Mouse (Mus musculus) skeletal muscle tissue, adult 2 months (tissue): Measurements from ENCODE around the gene Gm28308.

Source experiments
- DNase-seq: peaks from one replicate; pipeline ENCODE4 v3.0.0-alpha.2; 2012; ENCODE audit warnings: low read depth, low spot score

Gene Gm28308

DNA sequence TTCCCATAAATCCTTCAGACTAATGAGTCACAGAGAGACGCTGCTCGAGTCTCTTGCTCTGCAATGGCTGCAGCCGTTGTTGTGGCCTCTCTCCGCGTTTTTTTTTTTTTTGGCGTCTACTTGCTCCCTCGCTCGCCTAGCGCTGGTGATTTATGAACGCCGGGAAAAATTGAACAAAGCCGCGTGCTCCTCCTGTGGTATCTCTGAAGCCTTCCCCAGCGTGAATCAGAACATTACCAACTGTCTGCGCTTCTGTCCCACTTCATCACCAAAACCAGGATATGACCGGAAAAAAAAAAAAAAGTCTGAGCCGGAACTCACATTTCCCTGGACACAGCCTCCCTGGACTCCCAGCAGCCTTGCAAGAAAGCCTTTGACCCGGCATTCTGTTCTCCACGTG is 27.9 kb downstream of the Gm28308 start:
- DNase-seq, result no peak

DNA sequence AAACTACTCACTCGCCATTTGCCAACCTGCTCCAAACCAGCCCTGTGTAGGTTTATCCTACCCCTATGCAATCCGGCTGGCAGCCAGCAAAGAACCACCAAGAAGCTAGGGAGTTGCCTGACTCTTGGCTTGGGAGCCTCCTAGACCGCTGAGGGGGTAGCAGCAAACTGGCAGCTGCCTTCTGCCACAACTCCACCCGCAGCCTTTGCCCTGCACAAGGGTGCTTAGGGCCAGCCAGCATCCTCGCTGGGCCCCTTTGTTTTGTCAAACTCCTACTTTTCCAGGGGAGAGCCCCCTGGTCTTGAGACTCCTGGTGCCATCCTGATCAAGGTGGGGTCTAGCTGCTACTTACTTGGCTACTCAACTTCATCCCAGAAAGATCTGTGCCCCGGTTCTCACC is 28.5 kb downstream of the Gm28308 start:
- no peak for DNase-seq

DNA sequence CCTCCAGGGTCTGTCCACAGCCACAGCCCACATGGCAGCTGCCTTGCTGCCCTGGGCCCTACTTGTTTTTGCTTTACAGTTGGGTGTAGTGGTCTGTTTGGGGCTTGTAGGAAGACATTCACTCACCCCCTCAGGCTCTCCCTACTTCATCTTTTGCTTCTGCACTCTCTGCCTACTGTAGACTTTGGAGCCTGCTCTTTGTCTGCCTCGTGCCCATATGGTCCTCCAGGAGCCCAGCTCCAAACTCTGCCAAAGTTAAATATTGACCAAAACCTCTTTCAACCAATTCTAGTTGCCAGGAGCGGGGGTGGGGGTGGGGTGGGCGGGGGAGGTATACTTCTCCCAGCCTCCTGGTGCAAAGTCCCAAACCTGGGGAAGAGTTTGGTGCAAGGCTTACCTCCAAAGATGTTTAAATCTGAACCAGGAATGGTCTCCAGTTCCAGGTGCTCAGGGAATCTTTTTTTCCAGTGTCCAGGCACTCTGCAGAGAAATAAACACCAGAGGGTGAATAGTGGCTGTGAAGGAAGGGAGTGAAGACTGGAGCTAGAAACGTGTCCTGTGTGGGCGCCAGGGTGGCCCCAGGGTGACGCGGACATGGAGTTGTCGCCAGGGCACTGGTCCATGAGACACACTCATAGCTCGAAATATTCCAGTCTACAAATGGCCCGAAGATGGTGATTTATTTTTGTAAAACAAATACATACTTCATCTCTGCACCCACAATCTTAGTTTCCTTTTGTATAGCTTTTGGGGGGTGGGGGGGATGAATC is 29.6 kb downstream of the Gm28308 start:
- no peak for DNase-seq

DNA sequence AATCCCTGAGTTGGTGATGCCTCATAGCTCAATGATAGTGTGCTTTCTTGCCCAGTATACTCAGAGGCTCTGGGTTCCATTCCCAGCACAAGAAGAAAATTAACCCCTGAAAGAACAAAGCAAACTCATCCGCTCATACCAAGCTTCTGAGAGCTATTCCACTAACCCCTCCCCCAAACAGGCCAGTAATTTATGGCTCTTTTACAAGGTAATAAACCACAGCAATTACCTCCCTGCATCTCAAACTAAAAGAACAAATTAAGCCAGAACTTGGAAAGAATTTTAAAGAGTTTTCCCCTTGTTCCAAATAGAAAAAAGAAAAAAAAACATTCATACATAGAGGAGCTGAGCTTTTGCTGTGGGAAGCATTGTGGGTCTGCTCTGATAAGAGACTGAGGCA is 30.3 kb downstream of the Gm28308 start:
- no peak for DNase-seq

DNA sequence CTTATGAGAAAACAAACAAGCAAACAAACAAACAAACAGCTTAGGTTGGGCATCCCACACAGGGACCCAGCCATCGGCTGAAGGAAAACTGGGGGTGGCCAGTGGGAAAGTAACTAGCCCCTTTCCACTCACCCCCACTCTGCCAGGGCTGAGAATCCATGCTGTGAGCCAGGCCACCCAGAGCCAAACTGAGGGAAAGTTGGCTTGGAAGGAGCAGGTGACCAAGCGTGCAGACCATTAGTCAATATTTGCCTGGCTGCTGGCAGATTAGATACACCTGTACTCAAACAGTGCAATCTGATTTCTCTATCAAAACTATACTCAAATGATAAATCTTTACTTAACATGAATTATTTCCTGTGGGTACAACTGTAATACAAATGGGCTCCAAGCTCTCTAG is 31.1 kb downstream of the Gm28308 start:
- DNase-seq, result no peak

DNA sequence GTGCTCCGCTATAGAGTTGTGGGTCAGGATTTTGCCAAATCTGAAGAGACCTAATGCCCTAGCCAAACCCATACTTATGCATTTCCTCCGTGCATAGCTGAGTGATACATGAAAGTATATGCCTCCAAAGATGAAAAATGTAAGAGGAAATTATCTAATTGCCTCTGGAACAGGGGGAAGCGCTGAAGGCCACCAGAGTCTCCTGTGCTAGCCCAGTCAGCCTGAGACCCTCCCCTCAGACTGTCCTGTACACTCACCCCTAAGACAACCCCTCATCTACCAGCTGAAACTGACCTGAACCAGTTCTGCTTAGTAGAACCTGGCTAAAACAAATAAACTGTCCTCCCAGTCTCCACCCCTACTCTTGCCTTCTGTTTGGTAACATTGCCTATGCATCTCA is 32.4 kb downstream of the Gm28308 start:
- no peak for DNase-seq

DNA sequence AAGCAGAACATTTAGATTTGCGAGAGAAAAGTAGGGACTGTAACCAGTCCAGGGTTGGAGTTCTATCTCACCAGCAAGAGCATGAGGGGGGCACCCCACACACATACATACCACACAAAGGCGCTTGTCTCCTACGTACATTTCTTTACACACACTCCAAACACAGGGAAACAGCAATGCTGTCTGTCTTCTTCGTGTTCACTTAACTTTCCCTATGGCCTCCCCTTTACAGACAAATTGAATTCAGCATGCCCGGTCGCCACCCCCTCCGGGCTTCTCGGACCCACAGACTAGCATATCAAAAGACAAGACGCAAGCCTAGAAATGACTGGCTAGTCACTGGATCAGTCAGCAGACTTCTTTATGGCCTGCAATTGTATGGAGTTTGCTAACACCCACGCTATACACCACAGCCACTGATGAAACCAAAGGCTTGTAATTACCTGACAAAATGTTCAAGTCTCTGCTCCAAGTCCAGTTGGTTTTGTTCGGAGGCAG is 32.9 kb downstream of the Gm28308 start:
- DNase-seq, result no peak

DNA sequence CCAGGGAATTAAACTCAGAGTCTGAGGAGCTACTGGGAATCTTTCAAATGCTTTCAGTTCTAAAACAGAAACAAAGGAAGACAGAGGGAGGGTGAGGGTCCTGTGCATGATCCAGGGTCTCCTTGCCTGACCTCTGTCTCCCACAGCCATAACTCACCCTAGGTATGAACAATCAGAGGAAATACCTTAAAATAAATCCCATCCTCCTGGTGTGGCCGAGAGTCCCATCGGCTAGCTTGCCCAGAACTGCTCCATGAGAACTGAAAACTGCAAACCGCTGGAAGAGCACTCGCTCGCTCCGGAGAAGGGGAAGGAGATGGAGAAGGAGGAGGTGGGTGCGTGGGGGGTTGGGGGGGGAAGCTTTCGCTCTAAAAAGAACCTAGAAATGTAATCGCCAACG is 33.4 kb downstream of the Gm28308 start:
- DNase-seq, result no peak

DNA sequence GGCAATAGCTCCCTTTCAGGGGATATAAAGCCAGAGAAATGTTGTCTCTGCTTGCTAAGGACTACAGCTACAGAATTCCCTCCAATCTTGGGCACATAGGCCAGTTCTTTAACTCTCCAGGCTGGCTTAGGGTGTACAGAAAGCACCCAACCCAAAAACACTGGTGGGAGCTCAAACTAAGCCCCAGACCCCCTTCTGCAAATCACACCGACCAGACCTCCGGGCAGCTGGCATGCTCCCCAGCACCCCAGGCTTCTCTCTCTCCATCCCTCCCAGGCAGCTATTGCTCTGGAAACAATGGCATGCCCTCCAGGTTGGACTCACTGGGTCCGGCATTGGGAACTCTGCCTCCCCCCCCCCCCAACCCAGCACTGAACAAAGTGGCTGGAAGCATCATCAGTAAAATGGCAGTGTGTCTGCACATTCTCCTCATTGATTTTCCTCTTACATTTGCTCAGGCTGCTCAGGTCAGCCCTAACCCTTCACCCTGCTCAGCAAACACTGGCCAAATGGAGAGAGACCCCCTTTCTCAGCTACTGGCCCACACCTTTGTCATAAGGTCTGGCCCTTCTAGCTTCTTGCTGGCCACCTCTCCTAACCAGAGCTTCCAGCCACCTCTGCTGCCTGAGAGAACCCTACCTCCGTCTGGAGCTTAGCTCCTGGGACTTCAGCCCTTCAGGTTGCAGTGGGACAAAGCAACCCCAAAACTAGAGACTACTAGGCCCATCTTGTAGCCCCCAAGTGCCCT is 34.0 kb downstream of the Gm28308 start:
- no peak for DNase-seq

DNA sequence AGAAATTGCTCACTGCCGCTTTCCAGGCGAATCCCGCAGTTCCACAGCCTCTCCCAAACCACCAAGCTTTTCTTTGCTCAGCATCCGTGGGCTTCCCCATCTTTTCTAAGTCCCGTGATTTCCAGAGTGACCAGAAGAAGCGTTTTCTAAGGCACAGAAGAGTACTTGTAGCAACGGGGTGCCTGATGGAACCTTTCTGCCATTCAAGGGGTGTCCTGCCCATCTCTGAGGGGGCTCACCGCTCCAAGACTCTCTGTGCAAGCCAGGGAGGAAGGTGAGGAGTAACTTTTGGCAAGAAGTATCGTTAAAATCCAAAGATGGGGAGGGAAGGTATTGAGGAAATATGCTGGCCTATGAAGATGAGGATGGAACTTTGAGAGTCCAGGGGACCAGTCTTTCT is 35.3 kb downstream of the Gm28308 start:
- no peak for DNase-seq

DNA sequence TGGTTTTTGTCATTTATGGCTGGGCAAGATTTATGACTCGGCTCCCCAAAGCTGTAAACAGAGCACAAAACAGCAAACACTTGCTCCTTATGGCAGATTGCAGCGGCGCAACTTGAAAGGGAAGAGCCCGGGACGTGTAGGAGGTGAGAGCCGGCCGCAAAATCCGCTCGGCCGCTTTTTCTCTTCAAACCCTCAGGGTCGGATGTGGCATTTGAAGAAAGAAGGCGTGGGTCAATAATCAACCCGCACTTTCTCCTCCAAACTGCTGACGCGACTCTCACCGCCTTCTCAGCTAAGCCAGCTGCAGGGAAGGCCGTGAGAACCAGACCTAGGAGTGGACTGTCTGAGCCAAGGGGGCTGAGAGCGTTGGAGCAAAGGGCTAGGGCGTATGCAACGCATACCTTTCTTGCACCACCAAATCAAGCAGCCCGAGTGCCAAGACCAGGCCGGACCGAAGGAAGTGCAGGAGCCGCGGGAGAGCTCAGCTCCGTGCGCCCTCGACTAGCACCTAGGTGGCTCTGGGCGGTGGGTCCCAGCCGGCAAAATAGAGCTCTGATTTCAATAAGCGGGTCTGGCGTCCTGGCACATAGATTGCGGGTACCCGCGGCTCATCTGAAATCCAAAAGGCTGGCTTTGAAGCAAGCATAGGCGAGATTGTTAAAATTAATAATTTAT is 35.9 kb downstream of the Gm28308 start, which contains the start of gene 5730596B20Rik:
TSS of gene 5730596B20Rik (plus strand) at position 438 of the 675 bp plus-strand sequence.
- no peak for DNase-seq

DNA sequence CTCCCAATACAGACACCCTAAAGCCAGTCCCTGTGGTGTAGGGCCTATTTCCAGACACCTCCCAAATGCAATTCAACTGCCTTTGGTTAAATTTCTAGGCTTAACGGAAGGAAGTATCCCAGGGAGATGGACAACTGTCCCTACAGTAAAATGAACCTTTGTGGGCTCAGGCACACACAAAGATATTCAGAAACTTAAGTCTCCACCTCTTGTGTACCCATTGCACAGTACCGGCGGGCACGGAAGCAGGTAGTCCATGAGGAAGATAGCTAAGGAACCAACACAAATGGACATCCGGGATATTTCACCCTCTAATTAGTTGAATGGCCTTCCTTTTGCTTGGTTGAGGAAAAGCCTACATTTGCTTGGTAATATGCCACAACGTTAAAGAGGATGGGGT is 36.7 kb downstream of the Gm28308 start:
- no peak for DNase-seq

DNA sequence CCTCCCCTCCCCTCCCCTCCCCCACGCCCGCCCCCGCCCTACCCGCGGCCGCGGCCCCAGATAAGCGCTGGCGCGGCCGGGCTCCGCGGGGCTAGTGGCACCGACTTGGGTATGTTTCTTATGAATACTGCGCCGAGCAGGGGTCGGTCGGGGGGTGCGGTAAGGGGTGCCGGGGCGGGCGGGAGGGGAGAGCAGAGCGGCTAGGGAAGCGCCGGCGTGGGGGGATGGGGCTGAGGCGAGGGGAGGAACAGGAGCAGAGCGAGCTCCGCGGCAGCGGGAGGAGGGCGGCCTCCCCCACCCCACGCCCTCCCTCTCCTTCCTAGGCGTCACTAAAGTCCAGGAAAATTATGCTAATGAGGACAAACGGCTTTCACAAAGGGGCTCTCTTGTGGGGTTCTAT is 37.3 kb downstream of the Gm28308 start:
- no peak for DNase-seq

DNA sequence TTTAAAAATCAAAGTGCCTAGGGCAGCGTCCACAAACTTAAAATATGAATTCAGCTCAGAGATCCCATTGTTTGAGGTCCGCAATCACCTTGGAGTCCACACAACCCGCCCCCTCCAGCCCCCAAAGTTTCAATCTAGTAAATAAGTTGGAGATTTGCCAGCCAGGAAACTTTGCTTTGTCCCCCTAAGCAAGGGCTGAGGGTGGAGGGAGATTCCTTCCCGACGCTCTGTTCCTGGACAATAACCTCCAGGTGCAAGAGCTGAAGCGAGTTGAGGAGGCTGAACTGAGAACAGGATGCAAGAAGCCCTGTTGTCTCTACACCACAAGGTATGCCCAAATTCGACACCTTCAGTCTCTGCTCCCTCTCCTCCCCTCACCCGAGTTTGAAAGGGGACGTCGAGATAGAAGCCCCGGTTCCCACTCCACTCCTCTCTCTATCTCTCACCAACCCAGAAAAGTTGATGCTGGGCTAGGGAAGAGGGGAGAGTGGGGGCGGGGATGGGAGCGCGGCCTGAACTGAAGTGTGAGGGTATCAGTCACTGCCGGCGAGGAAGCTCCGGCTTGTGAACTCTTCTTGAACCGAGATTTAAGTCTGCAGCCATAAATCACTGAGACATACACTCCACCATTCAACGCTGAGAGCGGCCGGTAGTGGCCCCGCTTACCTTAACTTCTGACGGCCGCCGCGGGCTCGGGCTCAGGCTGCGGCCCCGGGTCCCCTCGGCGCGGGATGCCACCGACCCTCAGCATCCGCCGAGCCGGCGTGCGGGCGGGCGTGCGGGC is 38.0 kb downstream of the Gm28308 start:
- no peak for DNase-seq

DNA sequence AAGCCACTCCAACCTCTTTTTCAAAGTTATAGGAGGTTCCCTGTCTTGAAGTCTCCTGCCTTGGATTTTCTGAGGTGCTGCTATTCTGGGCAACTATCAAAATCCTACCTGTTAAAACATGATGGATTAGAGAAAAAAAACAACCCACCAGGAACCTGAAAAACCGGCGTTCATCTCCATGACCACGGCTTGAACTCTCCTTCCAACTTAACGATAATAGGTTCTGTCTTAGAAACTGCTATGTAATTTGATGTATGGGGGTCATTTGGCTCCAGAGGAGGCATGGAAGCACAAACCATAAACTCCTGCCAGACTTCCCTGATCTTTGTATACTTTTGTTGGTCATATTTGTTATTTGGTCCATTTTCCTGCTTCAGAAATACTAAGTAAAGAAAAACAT is 39.5 kb downstream of the Gm28308 start:
- DNase-seq, result no peak

DNA sequence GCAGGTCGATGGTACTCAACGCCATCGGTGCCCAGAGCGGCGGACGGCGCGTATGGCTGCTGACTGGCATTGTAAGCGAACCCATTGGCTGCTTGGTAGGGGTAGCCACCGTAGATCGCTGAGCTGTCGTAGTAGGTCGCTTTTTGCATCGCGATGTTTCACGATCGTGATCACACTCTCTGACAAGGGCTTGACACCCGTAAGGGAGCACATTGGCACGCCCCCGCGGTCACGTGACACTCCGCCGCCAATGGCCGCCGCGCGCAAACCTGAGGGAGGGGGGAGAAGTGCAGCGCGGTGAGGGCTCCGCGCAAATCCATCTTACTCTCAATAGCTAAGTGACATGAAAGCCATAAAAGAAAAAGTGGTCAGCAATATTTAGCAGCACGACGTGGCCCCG is 40.6 kb downstream of the Gm28308 start:
- DNase-seq, result peak; percentile 77

DNA sequence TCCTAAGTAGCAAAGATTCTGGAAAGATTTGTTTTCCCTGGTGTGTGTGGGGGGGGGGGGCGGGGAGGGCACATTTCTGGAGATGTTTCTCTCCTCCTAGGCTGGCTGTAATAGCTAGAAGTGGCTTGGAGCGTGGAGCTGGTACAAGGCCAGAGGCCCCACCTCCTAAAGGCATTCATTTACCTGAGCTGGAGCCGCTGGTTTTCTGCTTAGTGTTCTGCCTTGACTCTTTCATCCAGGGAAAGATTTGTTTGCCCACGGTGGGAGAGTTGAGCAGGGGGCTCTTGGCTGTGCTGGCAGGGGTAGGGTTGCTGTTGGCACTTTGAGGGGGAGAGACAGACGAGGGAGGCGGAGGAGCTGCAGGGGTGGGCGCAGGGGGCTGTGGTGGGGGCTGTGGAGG is 41.2 kb downstream of the Gm28308 start:
- no peak for DNase-seq

DNA sequence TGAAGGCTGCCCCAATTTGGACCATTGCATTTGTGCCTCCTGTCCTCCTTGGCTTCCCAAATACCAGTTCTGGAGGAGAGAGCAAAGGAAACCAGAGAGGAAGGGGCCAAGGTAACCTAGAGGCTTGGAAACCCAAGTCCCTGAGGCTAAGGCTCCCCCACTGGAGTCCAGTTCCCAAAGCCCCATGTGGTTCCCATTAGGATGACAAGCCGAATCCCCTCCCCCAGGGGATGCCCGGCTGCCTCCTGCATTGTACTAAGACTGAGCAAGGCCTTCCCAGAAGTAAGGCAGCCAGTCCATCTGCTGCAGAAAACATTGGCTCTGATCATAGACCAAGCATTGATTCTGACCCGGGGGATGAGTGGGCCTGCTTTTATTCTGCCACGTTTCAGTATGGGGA is 41.8 kb downstream of the Gm28308 start:
- DNase-seq, result no peak

DNA sequence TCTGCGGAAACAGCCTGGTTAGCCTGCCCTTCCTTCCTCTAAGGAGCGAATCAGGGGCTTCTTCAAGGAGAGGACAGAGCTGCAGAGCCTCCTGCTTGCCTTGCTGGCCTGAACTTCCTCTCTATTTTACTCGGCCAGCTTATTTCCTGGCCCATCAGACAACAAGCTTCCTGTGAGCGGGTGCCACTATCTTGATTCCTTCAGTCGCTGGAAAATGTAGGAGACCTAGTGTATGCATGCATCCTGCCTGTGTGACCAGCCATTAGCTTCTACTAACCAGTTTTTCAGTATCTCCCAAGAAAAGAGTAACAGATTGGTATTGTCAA is 42.3 kb downstream of the Gm28308 start:
- DNase-seq, result no peak

DNA sequence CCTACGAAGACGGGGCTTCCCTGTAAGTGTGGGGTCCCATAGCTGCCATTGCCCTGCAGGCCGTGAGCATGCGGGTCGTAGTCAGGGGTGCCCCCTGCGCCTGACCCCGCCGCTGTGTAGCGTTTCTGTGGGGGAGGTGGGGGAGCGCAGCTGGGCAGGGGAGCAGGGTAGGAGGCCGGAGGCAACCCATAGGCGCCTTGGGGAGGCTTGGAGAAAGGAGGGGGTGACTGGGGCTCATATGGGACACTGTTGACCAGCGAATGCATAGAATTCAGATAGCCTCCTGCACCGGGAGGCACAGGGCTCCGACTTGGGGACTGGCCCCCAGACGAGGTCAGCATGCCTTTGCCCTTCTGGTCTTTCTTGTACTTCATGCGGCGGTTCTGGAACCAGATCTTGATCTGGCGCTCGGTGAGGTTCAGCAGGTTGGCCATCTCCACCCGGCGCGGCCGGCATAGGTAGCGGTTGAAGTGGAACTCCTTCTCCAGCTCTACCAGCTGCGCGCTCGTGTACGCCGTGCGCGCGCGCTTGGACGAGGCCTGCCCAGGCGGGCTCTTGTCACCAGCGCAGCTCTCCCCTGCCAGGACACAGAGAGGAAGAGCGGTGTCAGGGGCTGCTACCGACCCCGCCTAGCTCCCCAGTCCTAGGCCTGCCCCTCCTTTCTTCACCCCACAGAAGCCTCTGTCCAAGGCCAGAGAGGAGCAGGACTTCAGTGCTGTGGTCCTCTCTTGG is 42.8 kb downstream of the Gm28308 start:
- no peak for DNase-seq

DNA sequence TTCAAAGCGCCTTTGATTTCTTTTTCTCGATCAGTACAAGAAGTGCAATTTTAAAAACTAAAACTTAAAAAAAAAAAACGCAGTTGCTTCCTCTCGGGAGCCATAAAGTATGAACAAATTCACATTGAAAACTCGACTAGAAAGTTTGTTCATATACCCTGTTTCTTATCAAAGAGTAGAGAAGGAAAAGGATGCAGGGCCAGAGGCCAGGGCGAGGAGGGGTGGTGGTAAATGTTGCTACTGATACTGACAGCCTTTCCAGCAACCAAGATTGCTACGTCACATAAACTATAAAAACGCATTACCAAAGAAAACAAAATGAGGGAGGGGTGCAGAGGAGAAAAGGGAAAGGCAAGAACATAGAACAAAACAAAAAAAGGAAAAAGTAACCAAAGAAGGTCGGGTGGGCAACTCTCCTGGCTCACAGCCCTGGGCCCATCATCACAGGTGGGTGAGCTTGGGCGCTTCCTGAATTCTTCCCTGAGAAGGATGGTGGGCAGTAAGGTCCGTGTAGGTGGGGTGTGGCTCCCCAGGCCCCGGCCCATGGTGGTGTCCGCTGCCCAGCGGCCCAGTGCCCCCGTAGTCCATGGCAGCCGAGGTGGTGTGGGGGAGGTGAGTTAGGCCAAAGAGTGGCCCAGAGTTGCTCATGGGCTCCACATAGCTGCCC is 43.5 kb downstream of the Gm28308 start:
- DNase-seq, result no peak
